Mouse (Mus musculus): ENCODE measurements at regions not wholly inside any gene's neighbourhood (a gene's known extent, or its start where the extent isn't known, plus 50 kb on each side); places are given as distances from the start of the nearest gene placed in this dataset.

DNA sequence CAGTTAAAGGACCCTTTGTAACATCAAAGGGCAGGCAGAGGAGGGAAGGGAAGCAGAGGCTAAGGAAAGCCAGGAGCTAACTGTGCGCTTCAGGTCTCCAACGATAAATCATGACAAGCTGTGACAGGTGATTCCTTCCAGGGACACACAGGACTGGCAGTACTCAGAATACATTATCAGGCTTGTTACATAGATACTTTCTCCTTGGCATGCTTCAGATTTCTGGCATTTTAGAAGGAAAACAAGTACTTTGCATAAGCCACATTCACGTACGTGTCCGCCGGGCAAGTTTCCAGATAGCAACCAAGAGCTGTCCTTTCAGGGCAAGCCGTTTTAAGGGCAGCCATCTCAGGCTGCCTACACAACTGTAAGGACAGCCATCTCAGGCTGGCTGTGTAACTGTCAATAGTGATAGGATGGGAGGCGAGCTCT, 56.9 kb upstream of the Tgm3 start:
- no peak for DNase-seq

GRCm38 (mm10) chr2:129958120-129958519, 54.0 kb upstream of the Tgm3 start:
- no peak for DNase-seq

DNA sequence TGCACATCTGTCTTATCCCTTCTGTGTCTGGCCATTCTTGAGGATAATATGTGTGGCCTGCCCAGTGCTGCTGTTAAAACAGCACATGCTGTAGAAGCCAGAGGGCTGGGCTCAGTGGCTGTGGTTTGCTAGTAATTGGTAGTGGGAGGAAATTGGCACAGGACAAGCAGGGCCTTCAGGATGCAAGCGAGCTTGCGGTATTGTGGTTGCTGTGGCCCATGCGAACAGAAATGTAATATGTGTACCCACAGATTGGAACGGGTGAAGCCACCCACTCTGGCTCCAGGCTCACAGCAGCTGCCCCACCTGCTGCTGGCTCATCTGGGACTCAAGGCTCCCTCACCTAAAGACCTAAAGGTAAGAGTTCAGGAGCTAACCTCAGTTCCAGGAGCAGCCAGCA, 51.8 kb upstream of the Tgm3 start:
- no peak for DNase-seq

DNA sequence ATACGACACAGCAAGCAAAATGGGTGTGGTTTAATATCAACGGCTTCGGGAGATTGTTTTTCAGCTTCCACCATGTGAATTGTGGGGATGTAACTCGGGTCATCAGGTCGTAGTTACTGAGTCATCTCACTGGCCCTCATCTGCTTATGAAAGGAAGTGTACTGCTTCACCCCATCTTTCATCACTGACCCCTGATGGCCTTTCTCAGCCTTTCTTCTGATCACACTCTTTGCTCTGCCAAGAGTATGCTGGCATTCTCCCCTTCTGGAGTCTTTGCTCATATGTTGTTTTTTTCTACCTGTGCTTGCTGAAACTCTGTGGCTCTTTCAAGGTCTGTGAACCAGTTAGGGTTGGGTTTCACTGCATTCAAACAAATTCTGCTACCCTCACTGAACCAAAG, 50.6 kb upstream of the Tgm3 start:
- DNase-seq, result no peak
